Mouse (Mus musculus) hindbrain, embryonic 14.5 days (tissue): ENCODE measurements around the gene C1s2. TPM values are rescaled to one million over a fixed set of nuclear protein-coding genes. Genes with fewer than 3 reads are reported as not detected.
A peak's percentile ranks its signal among the peaks of the same experiment; 100 is the strongest.
"Not testable (repeated sequence)": the region's sequence is repeated elsewhere in the genome, so short reads cannot be mapped to it uniquely, and the experiment has no call there.

Source experiments
- ATAC-seq: fragments of 200-750 bp; cut with Nextera tagmentation; 2 replicates; pipeline ENCODE4 v1.8.0; 2017; ENCODE audit warnings: moderate number of reproducible peaks, mild to moderate bottlenecking, moderate TSS enrichment, moderate library complexity; ENCODE audit not compliant: low FRiP score
- DNase-seq: peaks from one replicate; pipeline ENCODE4 v3.0.0-alpha.2; 2015; ENCODE audit warnings: low spot score
- H3K27ac ChIP-seq: fragments of 300-500 bp; sonication (generic); 2 replicates; pipeline ENCODE4 v1.5.1; 2014; ENCODE audit warnings: mild to moderate bottlenecking, moderate library complexity
- H3K27me3 ChIP-seq: fragments of 300-500 bp; sonication (generic); 2 replicates; pipeline ENCODE4 v1.6.1; 2014; ENCODE audit warnings: mild to moderate bottlenecking, low read length, mixed read lengths; ENCODE audit not compliant: control insufficient read depth, insufficient read depth
- H3K36me3 ChIP-seq: fragments of 300-500 bp; sonication (generic); replicated peaks from 2 replicates; pipeline ENCODE4 v1.6.1; 2014; ENCODE audit not compliant: control insufficient read depth, insufficient read depth
- H3K4me1 ChIP-seq: fragments of 300-500 bp; sonication (generic); replicated peaks from 2 replicates; pipeline ENCODE4 v1.6.1; 2014; ENCODE audit warnings: antibody characterized with exemption, low read length, mixed read lengths; ENCODE audit not compliant: control insufficient read depth, insufficient read depth
- H3K4me2 ChIP-seq: fragments of 300-500 bp; sonication (generic); replicated peaks from 2 replicates; pipeline ENCODE4 v1.6.1; 2014; ENCODE audit warnings: mild to moderate bottlenecking, moderate library complexity
- H3K4me3 ChIP-seq: fragments of 300-500 bp; sonication (generic); replicated peaks from 2 replicates; pipeline ENCODE4 v1.5.1; 2014; ENCODE audit warnings: mild to moderate bottlenecking, low read length
- H3K9ac ChIP-seq: fragments of 300-500 bp; sonication (generic); 2 replicates; pipeline ENCODE4 v1.6.1; 2014
- H3K9me3 ChIP-seq: fragments of 300-500 bp; sonication (generic); 2 replicates; pipeline ENCODE4 v1.6.1; 2016; ENCODE audit warnings: low read length; ENCODE audit not compliant: control insufficient read depth
- WGBS: fragments of 180-500 bp; shearing (Covaris S2); extraction: QIAGEN DNeasy Blood & Tissue Kit; methylation state at CpG from one replicate; pipeline ENCODE4 v1.1.7; 2014; 5-methylcytosine and 5-hydroxymethylcytosine counted together
- polyA plus RNA-seq: library from polyadenylated mRNA; unstranded; fragments of >200 nt; fragmentation: Nextera tagmentation; extraction: Ambion mirVana; gene quantifications from 2 replicates; pipeline ENCODE4 v1.2.1, GENCODE M21; 2014

The C1s2 gene
- polyA plus RNA-seq, 1 experiment from 2014 or later = 0.07 TPM

- Histone ChIP-seq H3K4me1 (no peaks in the 10 kb centered on the region), H3K4me2 (no peak overlapping the region), H3K27ac (no peak overlapping the region), H3K4me3 (no peak overlapping the region), H3K27me3 (no peaks in the 10 kb centered on the region), H3K9ac (no peak overlapping the region), H3K9me3 (peaks cover 7% of the 10 kb centered on the region; the same call in 1 of the 2 replicates), H3K36me3 (no peaks in the 10 kb centered on the region)
- ATAC-seq = no peak
- WGBS = 100% methylated on average over 1 of the region's 2 CpGs
- DNase-seq = no peak
These were observed 22.2 kb upstream of the C1s2 start for GRCm38 (mm10) chr6:124658067-124658466.

DNA sequence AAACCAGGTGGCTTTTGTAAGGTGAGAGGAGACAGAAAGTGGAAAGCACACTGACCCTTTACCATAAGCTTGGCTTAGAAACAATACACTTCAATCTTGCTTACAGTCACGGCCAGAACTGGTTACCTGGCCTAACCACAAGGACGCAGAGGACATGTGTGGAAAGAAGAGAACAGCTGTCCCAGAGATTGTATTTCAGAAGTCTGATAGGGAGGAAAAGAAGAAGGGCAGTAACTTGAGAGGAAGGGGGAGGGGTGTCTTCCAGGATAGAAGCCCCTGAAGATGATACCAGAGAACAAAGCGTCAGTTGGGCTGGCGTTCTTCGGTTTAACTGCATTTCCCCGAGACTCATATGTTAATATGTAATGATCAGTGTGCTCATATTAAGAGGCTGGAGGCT, 20.0 kb upstream of the C1s2 start:
- H3K4me1 ChIP-seq = no peaks in the 10 kb centered on the region
- no peaks in the 10 kb centered on the region for H3K36me3 ChIP-seq
- no peak overlapping the region for H3K27ac ChIP-seq
- ATAC-seq (no peak), DNase-seq (no peak)
- no peak overlapping the region for H3K9ac ChIP-seq
- no peak overlapping the region for H3K4me2 ChIP-seq
- no peaks in the 10 kb centered on the region for H3K27me3 ChIP-seq
- WGBS = 83% methylated on average over 6 of the region's 6 CpGs
- no peak overlapping the region for H3K4me3 ChIP-seq
- peaks cover 10% of the 10 kb centered on the region; the same call in 1 of the 2 replicates for H3K9me3 ChIP-seq

DNA sequence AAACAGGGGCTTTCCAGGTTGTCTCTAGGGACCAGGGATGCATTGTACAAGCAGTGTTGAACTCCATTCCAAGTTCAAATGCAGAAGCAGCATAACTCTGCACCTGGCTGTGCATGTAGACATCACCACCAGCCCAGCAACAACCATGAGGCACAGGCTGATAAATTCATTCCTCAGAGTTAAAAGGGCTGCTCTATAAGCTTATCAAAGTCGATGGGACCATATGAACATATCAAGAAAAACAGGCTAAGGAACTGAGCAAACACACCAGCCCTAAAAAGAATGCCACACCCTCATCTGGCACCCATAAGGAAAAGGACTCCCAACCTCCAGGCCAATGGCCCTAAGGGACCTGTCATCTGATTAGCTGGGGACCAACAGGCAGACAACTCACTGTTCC, 10.5 kb upstream of the C1s2 start:
- Histone ChIP-seq H3K27me3 (no peaks in the 10 kb centered on the region), H3K4me2 (no peak overlapping the region), H3K9me3 (no peaks in the 10 kb centered on the region), H3K27ac (no peak overlapping the region), H3K9ac (no peak overlapping the region), H3K4me3 (no peak overlapping the region), H3K36me3 (no peaks in the 10 kb centered on the region), H3K4me1 (no peaks in the 10 kb centered on the region)
- WGBS = 69% methylated on average over 1 of the region's 1 CpGs
- no peak for ATAC-seq
- DNase-seq = no peak

DNA sequence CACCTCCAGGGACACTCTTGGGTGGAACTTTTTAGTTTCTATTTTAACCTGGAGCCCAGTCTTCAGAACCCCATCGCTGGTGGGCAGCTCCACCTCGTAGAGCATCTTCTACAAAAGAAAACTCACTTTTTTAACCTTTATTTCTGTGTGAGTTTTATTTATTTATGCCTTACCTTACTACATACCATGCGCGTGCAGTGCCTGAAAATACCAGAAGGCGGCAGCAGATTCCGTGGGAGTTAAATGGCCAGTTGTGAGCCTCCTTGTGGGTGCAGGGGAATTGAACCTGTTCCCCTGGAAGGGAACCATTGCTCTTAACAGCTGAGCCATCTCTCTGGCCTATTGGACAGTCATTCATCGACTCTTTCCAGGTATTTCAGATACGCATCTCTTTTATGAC, 5.1 kb upstream of the C1s2 start:
- no peak overlapping the region for H3K4me3 ChIP-seq
- no peaks in the 10 kb centered on the region for H3K4me1 ChIP-seq
- no peaks in the 10 kb centered on the region for H3K9me3 ChIP-seq
- DNase-seq (peak; percentile 39), ATAC-seq (no peak)
- no peaks in the 10 kb centered on the region for H3K27me3 ChIP-seq
- no peaks in the 10 kb centered on the region for H3K36me3 ChIP-seq
- no peak overlapping the region for H3K27ac ChIP-seq
- H3K4me2 ChIP-seq = no peak overlapping the region
- no peak overlapping the region for H3K9ac ChIP-seq
- WGBS = 42% methylated on average over 8 of the region's 8 CpGs

GRCm38 (mm10) chr6:124640041-124640440, 4.2 kb upstream of the C1s2 start:
- Histone ChIP-seq H3K4me2 (no peak overlapping the region), H3K9me3 (no peaks in the 10 kb centered on the region), H3K27ac (no peak overlapping the region), H3K36me3 (no peaks in the 10 kb centered on the region), H3K4me3 (no peak overlapping the region), H3K4me1 (no peaks in the 10 kb centered on the region), H3K9ac (no peak overlapping the region), H3K27me3 (no peaks in the 10 kb centered on the region)
- ATAC-seq (no peak), DNase-seq (no peak)
- WGBS = 86% methylated on average over 3 of the region's 4 CpGs

- not testable (repeated sequence) for H3K4me3 ChIP-seq, ATAC-seq, H3K4me1 ChIP-seq, H3K4me2 ChIP-seq, H3K9me3 ChIP-seq, H3K36me3 ChIP-seq, H3K27me3 ChIP-seq, H3K27ac ChIP-seq, DNase-seq, H3K9ac ChIP-seq
- WGBS = 54% methylated on average over 6 of the region's 6 CpGs
These were observed 1.1 kb upstream of the C1s2 start for GRCm38 (mm10) chr6:124636858-124637460.

- no peaks in the 10 kb centered on the region for H3K36me3 ChIP-seq
- no peak for ATAC-seq
- DNase-seq = no peak
- no peak overlapping the region for H3K4me3 ChIP-seq
- no peak overlapping the region for H3K27ac ChIP-seq
- H3K27me3 ChIP-seq = no peaks in the 10 kb centered on the region
- H3K9me3 ChIP-seq = no peaks in the 10 kb centered on the region
- no peak overlapping the region for H3K4me2 ChIP-seq
- no peaks in the 10 kb centered on the region for H3K4me1 ChIP-seq
- 81% methylated on average over 4 of the region's 4 CpGs for WGBS
- no peak overlapping the region for H3K9ac ChIP-seq
These were observed 5.1 kb downstream of the C1s2 start for GRCm38 (mm10) chr6:124630763-124631162.

GRCm38 (mm10) chr6:124626184-124626583, 9.7 kb downstream of the C1s2 start:
- not testable (repeated sequence) for H3K4me2 ChIP-seq, H3K4me3 ChIP-seq, H3K9ac ChIP-seq, DNase-seq, H3K27me3 ChIP-seq, ATAC-seq, H3K36me3 ChIP-seq, H3K4me1 ChIP-seq, H3K9me3 ChIP-seq, H3K27ac ChIP-seq
- WGBS = 46% methylated on average over 1 of the region's 1 CpGs

GRCm38 (mm10) chr6:124625612-124626011, 10.3 kb downstream of the C1s2 start:
- Histone ChIP-seq H3K36me3 (no peaks in the 10 kb centered on the region), H3K4me2 (no peak overlapping the region), H3K9me3 (no peaks in the 10 kb centered on the region), H3K27me3 (no peaks in the 10 kb centered on the region), H3K4me1 (no peaks in the 10 kb centered on the region), H3K9ac (no peak overlapping the region), H3K4me3 (no peak overlapping the region), H3K27ac (no peak overlapping the region)
- 90% methylated on average over 13 of the region's 13 CpGs for WGBS
- DNase-seq = no peak
- ATAC-seq = no peak

- Histone ChIP-seq H3K9me3 (0 out of 2 replicates have a peak, but pooled peaks cover 3% of the 10 kb centered on the region), H3K27ac (no peak overlapping the region), H3K36me3 (no peaks in the 10 kb centered on the region), H3K27me3 (no peaks in the 10 kb centered on the region), H3K4me3 (no peak overlapping the region), H3K4me1 (no peaks in the 10 kb centered on the region), H3K4me2 (no peak overlapping the region), H3K9ac (no peak overlapping the region)
- ATAC-seq = no peak
- WGBS = 90% methylated on average over 4 of the region's 4 CpGs
- no peak for DNase-seq
These were observed 33.9 kb downstream of the C1s2 start for GRCm38 (mm10) chr6:124602031-124602430.
